Mouse (Mus musculus): ENCODE results near the gene Lingo2. TPM values are rescaled to one million over a fixed set of nuclear protein-coding genes. Genes with fewer than 3 reads are reported as not detected.
"Not testable (repeated sequence)": the region's sequence is repeated elsewhere in the genome, so short reads cannot be mapped to it uniquely, and the experiment has no call there.

Lingo2 gene
- total RNA-seq, 2 experiments from 2014 or later: 57.9 to 61.5 TPM

DNA sequence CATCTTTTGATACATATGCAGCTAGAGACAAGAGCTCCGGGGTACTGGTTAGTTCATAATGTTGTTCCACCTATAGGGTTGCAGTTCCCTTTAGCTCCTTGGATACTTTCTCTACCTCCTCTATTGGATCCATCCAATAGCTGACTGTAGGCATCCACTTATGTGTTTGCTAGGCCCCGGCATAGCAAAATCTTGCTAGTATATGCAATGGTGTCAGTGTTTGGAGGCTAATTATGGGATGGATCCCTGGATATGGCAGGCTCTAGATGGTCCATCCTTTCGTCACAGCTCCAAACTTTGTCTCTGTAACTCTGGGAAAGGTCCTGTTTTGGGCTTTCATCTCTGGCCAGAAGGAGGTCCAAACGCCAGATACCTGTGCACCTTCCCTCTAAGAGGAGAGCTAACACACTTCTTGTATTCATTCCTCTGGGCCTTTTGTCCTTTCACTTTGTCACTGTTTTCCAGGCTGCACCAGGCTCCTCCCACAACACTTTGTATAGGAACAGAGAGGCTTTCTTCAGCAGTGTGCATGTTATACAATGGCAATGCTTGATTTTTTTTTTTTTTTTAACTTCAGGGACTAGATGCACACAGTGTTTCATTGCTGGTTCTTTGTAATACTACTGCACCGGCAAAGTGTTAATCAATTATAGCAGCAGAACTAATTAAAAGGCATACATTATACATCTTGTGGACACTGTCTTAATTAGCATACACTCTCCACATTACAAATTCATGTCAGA lies 1262.9 kb downstream of the Lingo2 start:
- DNase-seq (ENCODE audit: low spot score in 2 of 2): not testable (repeated sequence)

Small RNA genes within 50 kb of the gene (microRNA-seq; reads per million reads assigned to microRNA genes)
- gene Mir873a: 0 reads per million in 2 experiments
- gene Mir873b: 0 reads per million in 2 experiments
- gene Mir876: 0 to 0.25 reads per million in 2 experiments
